Comparison of ENCODE assay signal across 20 mouse cellular contexts in the genomic region with DNA sequence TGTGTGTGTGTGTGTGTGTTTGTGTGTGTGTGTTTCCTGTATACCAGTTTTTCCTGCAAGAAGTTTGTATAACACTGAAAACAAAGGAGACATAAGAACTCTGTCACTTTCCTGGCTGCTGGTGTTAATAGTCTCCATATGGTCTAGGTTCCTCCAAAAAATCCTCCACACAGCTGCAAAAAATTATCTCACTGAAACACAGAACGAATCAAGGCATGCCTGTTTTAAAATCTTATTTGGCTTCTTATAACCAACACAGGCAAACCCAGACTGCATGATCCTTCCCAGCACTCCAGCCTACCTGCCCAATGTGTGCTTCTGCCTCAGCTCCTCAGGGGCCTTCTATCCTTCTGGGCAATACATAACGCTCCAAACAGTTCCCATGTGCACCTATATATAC. TPM values are rescaled to one million over a fixed set of nuclear protein-coding genes. Genes with fewer than 3 reads are reported as not detected.
DNase-seq lines count a peak whose midpoint lies in the region; ATAC-seq and TF ChIP-seq lines count a peak whose summit lies in the region.
"Had no signal": no experiment of that assay in that cellular context is flagged by ENCODE, and none has a peak within 500 bp of the region (broad histone marks: within the 10 kb centered on the region; RNA-seq: fewer than 3 reads in every experiment).

No protein-coding gene starts in this region.

- 56% methylated on average over 2 of the region's 2 CpGs for WGBS in intestine, embryonic 14.5 days
- 67% methylated on average over 2 of the region's 2 CpGs for WGBS in intestine, postnatal 0 days
- 18% methylated on average over 2 of the region's 2 CpGs for WGBS in embryonic facial prominence, embryonic 13.5 days
- 18% methylated on average over 2 of the region's 2 CpGs for WGBS in limb, embryonic 12.5 days
- 80% methylated on average over 2 of the region's 2 CpGs for WGBS in midbrain, postnatal 0 days
- WGBS in midbrain, embryonic 11.5 days = 70% methylated on average over 2 of the region's 2 CpGs

- no peak for TF ChIP-seq CTCF in intestine, postnatal 0 days (IDR thresholded peaks at IDR 0.05; ENCODE audit: low read depth)
- TF ChIP-seq CTCF in midbrain, postnatal 0 days (IDR thresholded peaks at IDR 0.05) = no peak

- H3K4me2 ChIP-seq in intestine, embryonic 14.5 days (ENCODE audit: low read length) = no peak overlapping the region
- no peak overlapping the region for H3K4me2 ChIP-seq in intestine, postnatal 0 days (replicated peaks; ENCODE audit: low read depth)
- H3K4me2 ChIP-seq in embryonic facial prominence, embryonic 13.5 days = no peak overlapping the region
- 0 out of 2 replicates have a peak overlapping the region, but pooled peaks have one; percentile 3 for H3K4me2 ChIP-seq in limb, embryonic 12.5 days
- no peak overlapping the region for H3K4me2 ChIP-seq in midbrain, postnatal 0 days (ENCODE audit: low read depth, low read length, poor library complexity, severe bottlenecking)
- H3K4me2 ChIP-seq in midbrain, embryonic 11.5 days = no peak overlapping the region
- H3K4me2 ChIP-seq: forebrain, embryonic 15.5 days; liver, embryonic 15.5 days had no signal

- no peaks in the 10 kb centered on the region for H3K27me3 ChIP-seq in intestine, embryonic 14.5 days (replicated peaks; ENCODE audit: control insufficient read depth, insufficient read depth, low read length)
- H3K27me3 ChIP-seq in intestine, postnatal 0 days (replicated peaks; ENCODE audit: control insufficient read depth, insufficient read depth, low read length) = no peaks in the 10 kb centered on the region
- H3K27me3 ChIP-seq in embryonic facial prominence, embryonic 13.5 days = no peaks in the 10 kb centered on the region
- H3K27me3 ChIP-seq in limb, embryonic 12.5 days = no peaks in the 10 kb centered on the region
- H3K27me3 ChIP-seq in midbrain, postnatal 0 days (ENCODE audit: insufficient read depth, low read length) = no peaks in the 10 kb centered on the region
- H3K27me3 ChIP-seq in midbrain, embryonic 11.5 days (ENCODE audit: control insufficient read depth, insufficient read depth, low read length) = no peaks in the 10 kb centered on the region
- H3K27me3 ChIP-seq: forebrain, embryonic 15.5 days; liver, embryonic 15.5 days had no signal

- H3K4me1 ChIP-seq in intestine, embryonic 14.5 days (replicated peaks; ENCODE audit: control insufficient read depth, insufficient read depth, low read length) = peaks cover 18% of the 10 kb centered on the region; the same call in 1 of the 2 replicates
- H3K4me1 ChIP-seq in intestine, postnatal 0 days (replicated peaks; ENCODE audit: control insufficient read depth, insufficient read depth, low read length) = 0 out of 2 replicates have a peak, but pooled peaks cover 3% of the 10 kb centered on the region
- H3K4me1 ChIP-seq in embryonic facial prominence, embryonic 13.5 days = peaks cover 22% of the 10 kb centered on the region
- H3K4me1 ChIP-seq in limb, embryonic 12.5 days (replicated peaks) = peaks cover 19% of the 10 kb centered on the region
- H3K4me1 ChIP-seq in midbrain, postnatal 0 days (ENCODE audit: insufficient read depth, low read length) = no peaks in the 10 kb centered on the region
- H3K4me1 ChIP-seq in midbrain, embryonic 11.5 days (ENCODE audit: control insufficient read depth, insufficient read depth, low read length) = peaks cover 3% of the 10 kb centered on the region
- H3K4me1 ChIP-seq: liver, embryonic 15.5 days had no signal

- no peak for ATAC-seq in intestine, embryonic 14.5 days (replicated peaks; ENCODE audit: low FRiP score, low TSS enrichment, low read depth)
- ATAC-seq in intestine, postnatal 0 days = no peak
- ATAC-seq in embryonic facial prominence, embryonic 13.5 days (ENCODE audit: insufficient number of reproducible peaks, insufficient read depth, low FRiP score, low TSS enrichment, low read depth) = peak; percentile 34; the same call in 1 of the 2 replicates
- ATAC-seq in limb, embryonic 12.5 days (ENCODE audit: insufficient number of reproducible peaks, insufficient read depth, low FRiP score, low TSS enrichment, low read depth) = peak; percentile 50
- no peak for ATAC-seq in midbrain, postnatal 0 days (ENCODE audit: low FRiP score)
- no peak for ATAC-seq in midbrain, embryonic 11.5 days (ENCODE audit: low FRiP score)
- ATAC-seq: CD4-positive, CD25-positive, alpha-beta regulatory T cell, adult 4 months; forebrain, embryonic 15.5 days had no signal

- H3K4me3 ChIP-seq in intestine, embryonic 14.5 days (ENCODE audit: low read depth, low read length) = no peak overlapping the region
- no peak overlapping the region for H3K4me3 ChIP-seq in intestine, postnatal 0 days (ENCODE audit: low read depth, low read length)
- H3K4me3 ChIP-seq in embryonic facial prominence, embryonic 13.5 days = no peak overlapping the region
- H3K4me3 ChIP-seq in limb, embryonic 12.5 days (replicated peaks) = no peak overlapping the region
- H3K4me3 ChIP-seq in midbrain, postnatal 0 days (ENCODE audit: low read depth, low read length) = no peak overlapping the region
- H3K4me3 ChIP-seq in midbrain, embryonic 11.5 days (ENCODE audit: low read depth, low read length) = no peak overlapping the region
- H3K4me3 ChIP-seq: forebrain, embryonic 15.5 days; hindbrain, embryonic 10.5 days; liver, embryonic 15.5 days had no signal

- no peak for DNase-seq in intestine, embryonic 14.5 days (ENCODE audit: low spot score)
- DNase-seq in adipocyte (ENCODE audit: low spot score) = peak; percentile 29
- no peak for DNase-seq in midbrain, postnatal 0 days (ENCODE audit: low spot score)
- DNase-seq in midbrain, embryonic 11.5 days (ENCODE audit: low spot score, missing footprints) = no peak
- DNase-seq: adrenal gland, postnatal 36 days; gastrocnemius, postnatal 10 days; kidney, adult 2 months; right cerebral cortex, adult 18-20 months had no signal

- H3K9me3 ChIP-seq in intestine, embryonic 14.5 days (ENCODE audit: control insufficient read depth, low read length) = 0 out of 2 replicates have a peak, but pooled peaks cover 2% of the 10 kb centered on the region
- H3K9me3 ChIP-seq in intestine, postnatal 0 days (ENCODE audit: control insufficient read depth) = no peaks in the 10 kb centered on the region
- H3K9me3 ChIP-seq in embryonic facial prominence, embryonic 13.5 days = no peaks in the 10 kb centered on the region
- H3K9me3 ChIP-seq in limb, embryonic 12.5 days = peaks cover 11% of the 10 kb centered on the region
- no peaks in the 10 kb centered on the region for H3K9me3 ChIP-seq in midbrain, postnatal 0 days (ENCODE audit: low read length)
- no peaks in the 10 kb centered on the region for H3K9me3 ChIP-seq in midbrain, embryonic 11.5 days (ENCODE audit: control insufficient read depth, low read length)
- H3K9me3 ChIP-seq: forebrain, embryonic 15.5 days; liver, embryonic 15.5 days had no signal

- no peak overlapping the region for H3K9ac ChIP-seq in intestine, embryonic 14.5 days (ENCODE audit: low read length)
- H3K9ac ChIP-seq in intestine, postnatal 0 days (ENCODE audit: low read depth, low read length) = no peak overlapping the region
- no peak overlapping the region for H3K9ac ChIP-seq in embryonic facial prominence, embryonic 13.5 days
- H3K9ac ChIP-seq in limb, embryonic 12.5 days (replicated peaks) = no peak overlapping the region
- H3K9ac ChIP-seq in midbrain, postnatal 0 days (replicated peaks; ENCODE audit: low read length, poor library complexity, severe bottlenecking) = no peak overlapping the region
- H3K9ac ChIP-seq in midbrain, embryonic 11.5 days (ENCODE audit: low read length) = no peak overlapping the region
- H3K9ac ChIP-seq: forebrain, embryonic 15.5 days; liver, embryonic 15.5 days had no signal

- H3K36me3 ChIP-seq in intestine, embryonic 14.5 days (ENCODE audit: control insufficient read depth, insufficient read depth, low read length) = peaks cover 8% of the 10 kb centered on the region; the same call in 1 of the 2 replicates
- H3K36me3 ChIP-seq in intestine, postnatal 0 days (ENCODE audit: control insufficient read depth, insufficient read depth) = no peaks in the 10 kb centered on the region
- 0 out of 2 replicates have a peak, but pooled peaks cover 6% of the 10 kb centered on the region for H3K36me3 ChIP-seq in embryonic facial prominence, embryonic 13.5 days
- H3K36me3 ChIP-seq in limb, embryonic 12.5 days = peaks cover 12% of the 10 kb centered on the region; the same call in 1 of the 2 replicates
- no peaks in the 10 kb centered on the region for H3K36me3 ChIP-seq in midbrain, postnatal 0 days (ENCODE audit: insufficient read depth, low read length)
- H3K36me3 ChIP-seq in midbrain, embryonic 11.5 days (ENCODE audit: control insufficient read depth, insufficient read depth, low read length) = no peaks in the 10 kb centered on the region
- H3K36me3 ChIP-seq: forebrain, embryonic 15.5 days; hindbrain, embryonic 10.5 days; liver, embryonic 15.5 days had no signal

- peak overlapping the region; percentile 43; the same call in 1 of the 2 replicates for H3K27ac ChIP-seq in intestine, embryonic 14.5 days (ENCODE audit: low read depth)
- H3K27ac ChIP-seq in intestine, postnatal 0 days (ENCODE audit: low read depth, low read length) = no peak overlapping the region
- H3K27ac ChIP-seq in embryonic facial prominence, embryonic 13.5 days = peak overlapping the region; percentile 88
- peak overlapping the region; percentile 91 for H3K27ac ChIP-seq in limb, embryonic 12.5 days
- no peak overlapping the region for H3K27ac ChIP-seq in midbrain, postnatal 0 days (ENCODE audit: low read depth, low read length)
- H3K27ac ChIP-seq in midbrain, embryonic 11.5 days (ENCODE audit: low read depth, low read length) = no peak overlapping the region
- H3K27ac ChIP-seq: forebrain, embryonic 15.5 days; hindbrain, embryonic 10.5 days; liver, embryonic 15.5 days had no signal

RNA-seq across cellular contexts. Expression of gene Dync2li1, which starts 3.4 kb away (rescaled TPM):
- 29.6 and 31.1 TPM in 2 replicates for polyA plus RNA-seq in intestine, embryonic 14.5 days (2014; fragmentation: Nextera tagmentation; extraction: Ambion mirVana)
- polyA plus RNA-seq in intestine, postnatal 0 days (2015; fragmentation: Nextera tagmentation; extraction: Ambion mirVana) = 10.1 and 11.4 TPM in 2 replicates
- polyA plus RNA-seq in embryonic facial prominence, embryonic 13.5 days (2015; fragmentation: Nextera tagmentation; extraction: Ambion mirVana) = 38.2 and 43.4 TPM in 2 replicates
- polyA plus RNA-seq in limb, embryonic 12.5 days (2016; fragmentation: Nextera tagmentation; extraction: Ambion mirVana) = 41.5 and 42.1 TPM in 2 replicates
- 18.3 and 19.6 TPM in 2 replicates for total RNA-seq in midbrain, postnatal 0 days (2014; rRNA removed)
- polyA plus RNA-seq in midbrain, postnatal 0 days (2015; fragmentation: Nextera tagmentation; extraction: Ambion mirVana) = 36.1 and 37.7 TPM in 2 replicates
- 36.9 and 37.1 TPM in 2 replicates for polyA plus RNA-seq in midbrain, embryonic 11.5 days (2014; fragmentation: Nextera tagmentation; extraction: Ambion mirVana)

RNA-seq across cellular contexts. Expression of gene Abcg8, which starts 53.2 kb away (rescaled TPM):
- 0.09 TPM in 1 of 2 replicates, not detected in the other for polyA plus RNA-seq in intestine, embryonic 14.5 days (2014; fragmentation: Nextera tagmentation; extraction: Ambion mirVana)
- polyA plus RNA-seq in intestine, postnatal 0 days (2015; fragmentation: Nextera tagmentation; extraction: Ambion mirVana) = 47.4 and 56.7 TPM in 2 replicates
- polyA plus RNA-seq in embryonic facial prominence, embryonic 13.5 days (2015; fragmentation: Nextera tagmentation; extraction: Ambion mirVana) = 0.14 and 0.28 TPM in 2 replicates
- 0.11 TPM in 1 of 2 replicates, not detected in the other for polyA plus RNA-seq in limb, embryonic 12.5 days (2016; fragmentation: Nextera tagmentation; extraction: Ambion mirVana)
- total RNA-seq in midbrain, postnatal 0 days (2014; rRNA removed) = not detected in 2 replicates
- 0.06 TPM in 1 of 2 replicates, not detected in the other for polyA plus RNA-seq in midbrain, postnatal 0 days (2015; fragmentation: Nextera tagmentation; extraction: Ambion mirVana)
- polyA plus RNA-seq in midbrain, embryonic 11.5 days (2014; fragmentation: Nextera tagmentation; extraction: Ambion mirVana) = 0.21 TPM in 1 of 2 replicates, not detected in the other
- total RNA-seq: adrenal gland, postnatal 36 days; common myeloid progenitor, adult 5-6 weeks; gastrocnemius, postnatal 10 days; layer of hippocampus, adult 18-20 months; neutrophil, adult 5-6 weeks had no signal
- polyA plus RNA-seq: CD4-positive, CD25-positive, alpha-beta regulatory T cell, adult 4 months; heart, embryonic 14.5 days had no signal

RNA-seq across cellular contexts. Expression of gene Abcg5, which starts 59.9 kb away (rescaled TPM):
- polyA plus RNA-seq in intestine, embryonic 14.5 days (2014; fragmentation: Nextera tagmentation; extraction: Ambion mirVana) = 1.1 and 2.3 TPM in 2 replicates
- polyA plus RNA-seq in intestine, postnatal 0 days (2015; fragmentation: Nextera tagmentation; extraction: Ambion mirVana) = 59.8 and 68.3 TPM in 2 replicates
- 3.0 and 4.8 TPM in 2 replicates for polyA plus RNA-seq in embryonic facial prominence, embryonic 13.5 days (2015; fragmentation: Nextera tagmentation; extraction: Ambion mirVana)
- 0.95 and 1.1 TPM in 2 replicates for polyA plus RNA-seq in limb, embryonic 12.5 days (2016; fragmentation: Nextera tagmentation; extraction: Ambion mirVana)
- 2.9 and 3.0 TPM in 2 replicates for total RNA-seq in midbrain, postnatal 0 days (2014; rRNA removed)
- polyA plus RNA-seq in midbrain, postnatal 0 days (2015; fragmentation: Nextera tagmentation; extraction: Ambion mirVana) = 1.2 and 1.3 TPM in 2 replicates
- 1.9 and 2.4 TPM in 2 replicates for polyA plus RNA-seq in midbrain, embryonic 11.5 days (2014; fragmentation: Nextera tagmentation; extraction: Ambion mirVana)
- total RNA-seq: adrenal gland, postnatal 36 days; common myeloid progenitor, adult 5-6 weeks; gastrocnemius, postnatal 10 days; layer of hippocampus, adult 18-20 months; left cerebral cortex, postnatal 14 days; neutrophil, adult 5-6 weeks had no signal
- polyA plus RNA-seq: CD4-positive, CD25-positive, alpha-beta regulatory T cell, adult 4 months had no signal

Comparison
In these comparisons a context has a peak if more than half of its experiments do, and no peak if none do; other contexts are left out.
1. H3K27ac ChIP-seq: peak in intestine, embryonic 14.5 days (single experiment), embryonic facial prominence, embryonic 13.5 days (single experiment) and limb, embryonic 12.5 days (single experiment); none in intestine, postnatal 0 days (single experiment), midbrain, postnatal 0 days (single experiment) and midbrain, embryonic 11.5 days (single experiment).
2. RNA of gene Abcg8, which starts 53.2 kb away (polyA plus RNA-seq): 47.4 to 56.7 TPM in intestine, postnatal 0 days; 0.14 to 0.28 TPM in embryonic facial prominence, embryonic 13.5 days, 0.11 TPM in limb, embryonic 12.5 days, 0.06 TPM in midbrain, postnatal 0 days, 0.09 TPM in intestine, embryonic 14.5 days and 0.21 TPM in midbrain, embryonic 11.5 days; every median in the first group is over 10 times any median in the second.
3. RNA of gene Abcg5, which starts 59.9 kb away (polyA plus RNA-seq): 59.8 to 68.3 TPM in intestine, postnatal 0 days; 3.0 to 4.8 TPM in embryonic facial prominence, embryonic 13.5 days, 1.9 to 2.4 TPM in midbrain, embryonic 11.5 days, 1.2 to 1.3 TPM in midbrain, postnatal 0 days, 1.1 to 2.3 TPM in intestine, embryonic 14.5 days and 0.95 to 1.1 TPM in limb, embryonic 12.5 days; every median in the first group is over 10 times any median in the second.
4. ATAC-seq: peak in embryonic facial prominence, embryonic 13.5 days (single experiment) and limb, embryonic 12.5 days (single experiment); none in intestine, embryonic 14.5 days (single experiment), intestine, postnatal 0 days (single experiment), midbrain, postnatal 0 days (single experiment) and midbrain, embryonic 11.5 days (single experiment).